Comparison of ENCODE assay signal across 11 mouse cellular contexts in the genomic region with DNA sequence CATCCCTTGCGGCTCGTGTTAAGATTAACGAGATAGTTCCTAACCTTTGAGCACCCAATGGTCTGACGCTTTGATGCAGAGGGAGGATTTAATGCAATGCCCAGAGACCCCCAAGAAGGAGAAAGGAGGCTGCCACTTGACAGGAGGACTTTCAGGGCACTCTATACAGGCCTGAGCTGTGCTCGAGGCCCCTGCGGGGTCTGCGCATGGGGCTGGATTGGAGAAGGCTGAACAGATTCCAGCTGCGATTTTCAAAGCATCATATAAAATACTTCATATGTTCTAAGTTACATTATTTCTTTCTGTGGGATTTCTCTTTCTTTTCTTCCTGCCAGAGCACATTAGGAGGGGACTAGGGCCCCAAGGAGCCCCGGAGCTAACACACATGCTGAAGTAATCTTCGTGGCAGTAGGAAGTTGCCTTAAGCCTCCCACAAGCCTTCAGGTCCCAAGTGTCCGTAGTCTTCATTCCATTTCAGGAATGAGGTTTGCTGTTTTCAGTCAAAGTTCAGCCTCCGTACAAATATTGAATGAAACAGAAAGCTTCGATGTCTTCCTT.
"Had no signal": no experiment of that assay in that cellular context is flagged by ENCODE, and none has a peak within 500 bp of the region (broad histone marks: within the 10 kb centered on the region; RNA-seq: fewer than 3 reads in every experiment).

No protein-coding gene starts in this region.

- DNase-seq: kidney, adult 8-10 months; kidney, postnatal 36 days; lung, adult 2 months; lung, postnatal 36 days; thymus, adult 2 months; thymus, postnatal 25 days had no signal

- H3K9me3 ChIP-seq: midbrain, embryonic 13.5 days had no signal

- H3K4me2 ChIP-seq: midbrain, embryonic 13.5 days had no signal

- ATAC-seq: intestine, embryonic 16.5 days; lung, postnatal 0 days; midbrain, embryonic 13.5 days had no signal

- H3K27ac ChIP-seq: kidney, postnatal 0 days; liver, embryonic 14.5 days; midbrain, embryonic 13.5 days had no signal

- H3K36me3 ChIP-seq: midbrain, embryonic 13.5 days had no signal

- H3K27me3 ChIP-seq: midbrain, embryonic 13.5 days had no signal

- H3K9ac ChIP-seq: liver, embryonic 14.5 days; midbrain, embryonic 13.5 days had no signal

- H3K4me3 ChIP-seq: midbrain, embryonic 13.5 days had no signal
